Mouse (Mus musculus): Measurements from ENCODE around the gene Ldlrap1.

The Ldlrap1 gene

GRCm38 (mm10) chr4:134751682-134752380 is 16.0 kb downstream of the Ldlrap1 start:
- DNase-seq (ENCODE audit: low spot score) = no peak

DNA sequence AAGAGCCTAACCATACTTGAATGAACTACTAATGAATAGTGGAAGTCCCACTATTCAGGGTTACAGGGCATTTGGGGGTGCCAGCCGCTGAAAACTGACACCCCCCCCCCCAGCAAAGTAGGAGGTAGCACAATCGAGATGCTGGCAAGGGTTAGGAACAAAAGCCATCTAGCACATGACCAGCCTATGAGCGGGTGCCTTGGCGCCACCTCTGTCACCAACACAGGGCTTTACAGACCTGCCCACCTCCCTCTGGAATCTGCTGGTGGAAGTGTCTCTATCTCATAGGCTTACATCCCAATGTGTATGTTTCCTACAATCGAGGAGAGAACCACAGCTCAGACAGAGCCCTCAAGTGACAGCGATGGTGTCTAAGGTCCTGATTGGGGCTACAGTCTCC is 17.0 kb downstream of the Ldlrap1 start:
- no peak for DNase-seq (ENCODE audit: low spot score)

GRCm38 (mm10) chr4:134750263-134750662 is 17.6 kb downstream of the Ldlrap1 start:
- no peak for DNase-seq (ENCODE audit: low spot score)

DNA sequence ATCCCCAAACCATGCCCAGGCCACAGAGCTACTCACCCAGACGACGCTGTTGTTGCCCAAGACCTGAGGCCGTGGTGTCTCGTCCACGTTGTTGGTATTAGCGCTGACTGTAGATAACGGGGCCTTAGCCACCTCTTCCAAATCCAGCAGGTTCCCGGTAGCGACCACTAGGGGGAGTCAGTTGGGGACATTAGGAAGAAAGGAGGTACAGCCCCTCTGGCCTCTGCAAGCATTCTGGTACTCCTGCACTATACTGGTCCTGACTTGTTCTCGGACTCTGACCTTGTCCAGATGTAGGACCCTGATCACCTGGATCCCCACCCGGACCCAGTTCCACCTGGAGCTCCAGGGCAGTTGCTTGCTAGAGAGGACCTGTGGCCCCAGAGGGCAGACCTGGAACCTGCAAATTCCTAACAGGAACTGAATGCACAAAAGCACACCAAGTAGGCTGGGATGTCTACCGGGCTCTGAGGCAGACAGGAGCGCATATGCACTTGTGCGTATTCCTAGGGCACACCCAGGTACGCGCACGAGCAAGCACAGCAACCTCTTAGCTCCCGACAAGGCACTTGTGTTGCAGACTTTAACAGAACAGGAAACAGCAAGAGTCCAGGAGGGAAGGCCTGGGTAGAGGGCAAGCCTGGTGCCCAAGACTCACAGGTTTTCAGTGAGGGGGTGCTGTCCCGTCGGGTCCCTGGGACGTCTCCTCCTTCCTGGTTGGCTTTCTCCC is 18.4 kb downstream of the Ldlrap1 start:
- no peak for DNase-seq (ENCODE audit: low spot score)

DNA sequence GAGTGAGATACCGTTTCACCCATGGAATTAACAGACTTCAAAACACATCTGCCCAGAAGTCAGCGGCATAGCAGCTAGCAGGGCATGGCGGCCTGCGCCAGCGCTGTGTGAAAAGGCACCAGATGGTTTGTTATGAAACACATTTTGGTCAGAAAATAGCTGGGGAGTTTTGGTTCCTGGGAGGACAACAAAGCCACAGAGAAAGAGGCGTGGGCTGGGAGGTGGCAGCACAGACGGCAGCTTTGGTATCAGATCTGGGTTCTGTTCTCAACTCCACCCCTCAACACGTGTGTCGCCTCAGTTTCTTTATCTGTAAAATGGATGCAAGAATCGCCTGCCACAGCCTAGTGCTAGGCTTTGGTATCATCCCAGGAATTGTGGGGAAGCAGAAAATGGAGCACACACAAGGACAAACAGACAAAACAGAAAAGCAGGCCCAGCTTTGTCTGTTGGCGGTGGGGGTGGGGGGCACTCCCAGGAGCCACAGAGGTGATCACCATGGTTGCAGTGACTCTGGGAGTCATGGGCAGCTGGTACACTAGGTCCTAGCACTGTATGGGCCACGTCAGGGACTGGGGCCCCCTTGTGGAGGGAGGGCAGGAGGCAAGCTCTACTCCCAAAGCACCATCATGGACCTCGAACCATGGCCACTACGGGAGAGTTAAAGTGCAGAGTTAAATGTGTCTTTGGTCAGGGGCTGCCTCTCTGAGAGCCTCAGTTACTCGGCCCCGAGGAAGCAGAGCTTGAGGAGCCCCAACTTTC is 21.7 kb downstream of the Ldlrap1 start:
- no peak for DNase-seq (ENCODE audit: low spot score)

DNA sequence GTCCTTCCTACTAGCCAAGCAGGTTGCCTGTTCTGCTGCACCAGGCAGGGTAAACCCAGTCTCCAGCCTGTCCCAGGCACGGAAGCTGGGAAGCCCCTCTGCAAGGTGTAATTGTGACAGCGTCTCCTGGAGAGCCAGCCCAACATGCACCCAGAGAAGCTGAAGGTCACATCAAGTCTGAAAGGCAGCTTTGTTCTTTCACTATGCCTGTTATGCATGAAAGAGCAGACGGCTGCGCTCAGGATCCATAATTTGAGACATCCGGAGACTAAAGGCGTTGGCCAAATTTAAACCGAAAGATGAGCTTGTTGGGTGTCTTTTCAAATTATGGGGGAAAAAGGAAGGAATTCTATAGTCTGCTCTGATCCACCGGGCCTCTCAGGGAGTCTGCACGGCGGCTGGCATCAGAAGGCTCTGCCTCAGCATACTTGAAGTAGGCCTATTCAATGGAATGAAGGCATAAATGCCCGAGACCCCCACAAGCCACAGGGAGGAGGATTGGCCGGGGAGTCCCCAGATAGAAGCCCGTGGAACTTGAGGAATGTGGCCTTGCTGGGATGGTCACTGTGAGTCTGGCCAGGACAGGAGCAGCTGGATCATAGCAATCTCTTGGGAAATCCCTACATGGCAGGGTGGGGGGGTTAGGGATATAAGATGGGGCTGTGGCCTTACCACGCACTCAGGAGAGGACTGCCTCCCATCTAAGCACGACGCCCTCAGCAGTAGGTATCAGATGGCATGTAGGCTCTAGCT is 23.8 kb downstream of the Ldlrap1 start:
- DNase-seq (ENCODE audit: low spot score) = no peak

- DNase-seq (ENCODE audit: low spot score) = no peak
Measured at GRCm38 (mm10) chr4:134741949-134742348, 25.9 kb downstream of the Ldlrap1 start.

GRCm38 (mm10) chr4:134740186-134740585 is 27.6 kb downstream of the Ldlrap1 start:
- no peak for DNase-seq (ENCODE audit: low spot score)

GRCm38 (mm10) chr4:134739530-134739929 is 28.3 kb downstream of the Ldlrap1 start:
- no peak for DNase-seq (ENCODE audit: low spot score)

DNA sequence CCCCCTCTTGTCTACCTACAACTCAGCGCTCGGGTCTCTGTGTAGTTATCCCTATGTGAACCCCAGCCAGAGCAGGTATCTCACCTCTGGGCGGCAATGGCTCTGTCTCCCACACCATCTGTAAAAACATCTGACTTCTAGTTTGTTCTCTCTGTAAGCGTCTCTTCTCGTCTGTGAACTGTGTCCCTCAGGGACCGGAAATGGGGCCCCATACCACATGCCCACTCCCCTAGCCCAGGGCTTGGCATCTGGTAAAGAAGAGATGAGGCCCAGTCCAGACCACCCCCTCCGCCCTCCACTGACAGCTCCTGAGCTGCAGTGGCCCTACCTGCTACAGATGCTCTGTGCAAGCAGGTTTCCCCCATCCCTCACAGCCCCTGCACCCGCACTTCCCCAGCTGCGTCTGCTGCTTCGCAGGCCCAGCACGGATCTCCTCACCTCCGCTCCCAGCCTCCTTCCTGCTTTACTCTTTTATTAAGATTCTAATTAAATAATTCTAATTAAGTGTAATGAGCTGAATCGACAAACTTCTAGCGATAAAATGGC is 30.4 kb downstream of the Ldlrap1 start:
- DNase-seq (ENCODE audit: low spot score) = no peak

- DNase-seq (ENCODE audit: low spot score) = no peak
Measured at GRCm38 (mm10) chr4:134736147-134736546, 31.7 kb downstream of the Ldlrap1 start.

DNA sequence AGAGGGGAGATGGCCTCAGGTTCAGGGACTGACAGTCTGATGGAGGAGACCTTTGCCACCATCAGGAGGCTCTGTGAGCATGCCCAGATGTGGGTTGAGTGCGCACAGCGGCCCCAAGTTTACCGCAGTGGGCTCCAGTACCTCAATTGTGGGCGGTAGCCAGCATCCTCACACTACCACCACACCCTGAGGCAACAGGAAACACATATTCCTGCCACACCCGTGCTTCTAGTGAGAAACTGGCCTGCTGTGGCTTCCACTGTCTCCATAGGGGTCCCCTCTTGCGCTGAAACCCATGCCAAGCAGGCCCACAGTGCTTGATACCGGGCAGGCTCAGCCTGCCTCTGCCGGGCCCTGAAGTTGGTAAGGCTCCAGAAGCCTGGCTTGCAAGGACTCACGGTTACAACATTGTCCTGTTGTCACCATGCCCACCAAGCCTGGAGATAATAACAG is 33.2 kb downstream of the Ldlrap1 start:
- DNase-seq (ENCODE audit: low spot score) = no peak

DNA sequence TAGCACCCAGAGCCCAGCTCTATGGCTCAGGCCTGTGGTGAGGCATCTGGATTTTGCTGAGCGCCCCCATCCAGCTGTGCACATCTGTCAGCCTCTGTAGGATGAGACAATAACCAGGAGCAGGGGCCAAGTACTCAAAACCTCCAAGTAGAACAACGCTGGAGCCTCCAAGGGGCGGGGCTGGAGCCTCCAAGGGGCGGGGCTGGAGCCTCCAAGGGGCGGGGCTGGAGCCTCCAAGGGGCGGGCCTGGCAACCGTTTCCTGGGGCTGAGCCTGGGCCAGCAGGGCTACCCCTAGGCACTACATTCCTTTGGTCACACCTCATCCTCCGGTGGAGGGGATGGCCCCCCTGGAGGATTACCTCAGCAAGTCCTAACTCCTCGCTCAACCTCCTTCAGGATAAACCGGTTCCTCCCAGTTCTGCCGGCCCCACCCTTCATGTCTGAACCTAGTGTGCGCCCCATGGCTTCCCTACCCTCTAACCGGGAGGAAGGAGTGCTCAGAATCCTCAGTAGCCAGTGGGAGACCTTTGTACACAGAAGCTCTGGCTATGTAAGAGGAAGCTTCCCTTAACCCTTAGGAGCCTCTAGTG is 33.7 kb downstream of the Ldlrap1 start:
- peak; percentile 46 for DNase-seq (ENCODE audit: low spot score)

GRCm38 (mm10) chr4:134733371-134733770 is 34.5 kb downstream of the Ldlrap1 start:
- no peak for DNase-seq (ENCODE audit: low spot score)

DNA sequence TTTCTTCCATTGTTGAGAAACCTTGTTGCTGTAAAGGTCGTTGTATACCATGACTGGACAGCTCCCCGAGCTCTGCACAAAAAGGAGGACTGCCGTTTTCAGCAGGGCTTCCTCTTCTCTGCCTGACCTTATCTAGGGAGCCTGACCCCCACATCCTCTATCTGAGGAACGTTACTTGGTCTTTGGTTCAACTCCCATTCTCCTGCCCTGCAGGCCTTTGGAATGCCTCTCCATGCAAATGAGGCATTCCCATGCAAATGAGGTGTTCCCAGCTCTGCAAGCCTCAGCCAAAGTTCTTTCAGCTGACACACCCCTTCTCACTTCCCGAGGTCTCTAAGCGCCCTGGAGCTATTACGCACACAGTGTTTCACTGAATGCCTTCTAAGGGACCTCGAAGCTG is 37.7 kb downstream of the Ldlrap1 start:
- DNase-seq (ENCODE audit: low spot score) = no peak

DNA sequence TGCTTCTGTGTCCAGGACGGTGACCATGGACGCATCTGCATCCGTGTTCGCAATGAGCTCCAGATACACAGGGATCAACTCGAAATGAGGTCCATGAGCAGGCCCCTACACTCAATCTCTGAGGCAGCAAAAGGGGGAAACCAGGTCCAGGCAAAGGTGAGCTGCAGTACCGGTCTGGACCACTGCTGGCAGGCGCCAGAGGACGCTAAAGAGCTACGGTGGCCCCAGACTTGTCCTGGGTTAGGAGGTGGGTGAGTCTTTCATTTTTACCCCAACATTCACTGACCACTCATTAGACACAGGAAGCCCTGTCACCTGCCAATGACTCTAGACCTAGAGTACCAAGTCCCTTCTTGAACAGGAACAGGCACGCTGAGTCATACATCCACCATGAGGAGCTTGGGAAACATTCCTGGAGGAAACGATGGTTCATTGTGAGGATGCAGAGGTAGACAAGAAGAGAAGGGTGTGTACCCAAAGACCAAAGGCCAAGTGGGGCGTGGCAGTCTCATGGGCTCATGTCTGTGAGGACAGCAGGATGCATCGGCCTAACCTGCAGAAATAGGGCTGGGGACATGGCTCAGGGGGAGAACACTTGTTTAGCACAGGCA is 42.0 kb downstream of the Ldlrap1 start:
- DNase-seq (ENCODE audit: low spot score) = no peak

DNA sequence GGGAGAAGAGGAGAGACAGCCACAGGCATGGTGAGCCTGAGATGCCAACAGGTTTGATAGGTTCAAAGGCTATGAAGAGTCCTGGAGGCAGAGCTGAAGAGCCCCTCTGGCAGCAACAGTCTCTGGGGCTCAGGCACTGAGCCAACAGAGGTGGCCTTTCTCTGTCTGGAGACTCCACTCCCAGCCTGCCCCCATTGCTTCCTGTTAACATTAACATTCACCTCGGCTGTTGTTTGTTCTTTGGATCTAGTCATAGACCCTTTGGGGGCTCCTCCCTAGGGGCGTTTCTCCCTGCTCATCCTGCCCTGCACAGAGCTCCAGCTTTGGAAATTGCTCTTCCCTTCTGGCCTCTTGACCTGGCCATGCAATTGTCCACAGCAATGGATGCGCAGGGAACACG is 42.9 kb downstream of the Ldlrap1 start:
- no peak for DNase-seq (ENCODE audit: low spot score)

- DNase-seq (ENCODE audit: low spot score) = no peak
Measured at GRCm38 (mm10) chr4:134723251-134723650, 44.6 kb downstream of the Ldlrap1 start.

GRCm38 (mm10) chr4:134721076-134721475 is 46.7 kb downstream of the Ldlrap1 start:
- DNase-seq (ENCODE audit: low spot score) = no peak

DNA sequence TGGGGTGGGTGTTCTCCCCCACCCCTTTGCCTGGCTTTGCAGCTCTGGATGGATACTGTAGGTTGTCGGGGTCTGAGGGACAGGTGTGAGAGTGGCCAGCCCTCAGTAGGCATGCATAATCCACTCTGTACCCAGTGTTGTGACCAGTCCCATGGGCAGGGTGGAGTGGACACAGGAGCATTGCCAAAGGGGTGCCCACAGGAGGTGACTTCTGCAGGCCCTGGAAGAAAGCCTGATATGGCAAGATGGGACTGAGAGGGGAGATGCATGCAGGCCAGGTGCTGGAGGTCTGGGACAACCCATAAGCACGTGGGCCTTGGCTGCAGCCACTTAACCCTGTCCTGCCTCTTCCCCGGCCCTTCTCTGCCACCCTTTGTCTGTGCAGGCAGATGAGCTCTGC is 47.5 kb downstream of the Ldlrap1 start:
- no peak for DNase-seq (ENCODE audit: low spot score)

GRCm38 (mm10) chr4:134719489-134719888 is 48.3 kb downstream of the Ldlrap1 start:
- DNase-seq (ENCODE audit: low spot score) = no peak
